7 mouse cellular contexts compared by ENCODE assay signal in the genomic region with DNA sequence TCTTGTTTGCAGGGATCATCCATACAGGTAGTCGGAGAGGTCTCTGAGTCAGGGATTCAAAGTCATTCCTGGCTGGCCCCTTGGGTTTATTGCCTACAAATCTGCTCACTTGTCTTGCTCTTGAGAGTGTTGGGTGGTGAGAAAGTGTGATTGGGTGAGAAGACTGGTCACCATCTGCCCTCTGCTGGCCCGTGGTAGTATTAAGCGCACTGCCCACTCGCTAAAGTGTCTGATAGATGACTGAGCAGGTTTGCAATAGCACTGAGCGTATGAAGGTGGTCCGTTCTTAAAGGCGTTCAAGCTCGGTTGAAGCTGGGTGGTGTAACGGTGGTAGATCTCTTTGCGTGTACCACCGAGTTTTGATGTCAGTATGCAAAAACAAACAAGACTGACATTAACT. TPM values are rescaled to one million over a fixed set of nuclear protein-coding genes. Genes with fewer than 3 reads are reported as not detected.
A peak's percentile ranks its signal among the peaks of the same experiment; 100 is the strongest.
DNase-seq lines count a peak whose midpoint lies in the region; ATAC-seq lines count a peak whose summit lies in the region.

No protein-coding gene starts in this region.

- DNase-seq in adrenal gland, adult 18-20 months (ENCODE audit: low spot score in 2 of 2), result peak; percentile 77
- peak; percentile 84 for DNase-seq in embryo, embryonic 11 days
- peak; percentile 66 for DNase-seq in gastrocnemius, postnatal 25 days
- peak; percentile 93 for DNase-seq in intestine, embryonic 14.5 days (ENCODE audit: low spot score)
- DNase-seq in left cerebral cortex, postnatal 10 days (ENCODE audit: extremely low spot score in 1 of 2, low spot score in 2 of 2), result peak; percentile 76 to 80
- peak; percentile 72 to 75 for DNase-seq in right cerebral cortex, postnatal 36 days (ENCODE audit: low spot score in 2 of 2)

- no peak overlapping the region for H3K27ac ChIP-seq in intestine, embryonic 14.5 days (ENCODE audit: low read depth)

- peak overlapping the region; percentile 42 for H3K4me3 ChIP-seq in intestine, embryonic 14.5 days (ENCODE audit: low read depth, low read length)

- H3K36me3 ChIP-seq in intestine, embryonic 14.5 days (ENCODE audit: control insufficient read depth, insufficient read depth, low read length), result no peaks in the 10 kb centered on the region

- no peaks in the 10 kb centered on the region for H3K9me3 ChIP-seq in intestine, embryonic 14.5 days (ENCODE audit: control insufficient read depth, low read length)

- H3K9ac ChIP-seq in intestine, embryonic 14.5 days (ENCODE audit: low read length), result 0 out of 2 replicates have a peak overlapping the region, but pooled peaks have one; percentile 37

- WGBS in intestine, embryonic 14.5 days, result 2% methylated on average over 11 of the region's 11 CpGs

- ATAC-seq in intestine, embryonic 14.5 days (replicated peaks; ENCODE audit: low FRiP score, low TSS enrichment, low read depth), result peak; percentile 81
- ATAC-seq in megakaryocyte-erythroid progenitor cell, adult 5-6 weeks (replicated peaks; ENCODE audit: low FRiP score, low TSS enrichment, poor library complexity, severe bottlenecking), result peak; percentile 94

- H3K27me3 ChIP-seq in intestine, embryonic 14.5 days (replicated peaks; ENCODE audit: control insufficient read depth, insufficient read depth, low read length), result no peaks in the 10 kb centered on the region

- H3K4me1 ChIP-seq in intestine, embryonic 14.5 days (replicated peaks; ENCODE audit: control insufficient read depth, insufficient read depth, low read length), result no peaks in the 10 kb centered on the region

- H3K4me2 ChIP-seq in intestine, embryonic 14.5 days (ENCODE audit: low read length), result peak overlapping the region; percentile 67

- intact Hi-C loops in left cerebral cortex, postnatal 10 days (cut with DNase I), result loop anchor here (5.0 to 10.0 kb wide), 2 partner anchors 122 to 285 kb away; no protein-coding TSS in a partner anchor

RNA-seq across cellular contexts. Expression of a gene that starts 6.8 kb away (rescaled TPM):
- 10 to 100 TPM; 12.9 to 46.6 TPM for total RNA-seq in adrenal gland, adult 18-20 months (2021)
- 1 to 10 TPM; 3.7 to 4.9 TPM for total RNA-seq in gastrocnemius, postnatal 25 days (2021)
- polyA plus RNA-seq in intestine, embryonic 14.5 days (2014; fragmentation: Nextera tagmentation; extraction: Ambion mirVana), result 3.7 and 4.5 TPM in 2 replicates
- under 1 TPM; 0.34 to 0.36 TPM for total RNA-seq in left cerebral cortex, postnatal 10 days (2021)
- total RNA-seq in megakaryocyte-erythroid progenitor cell, adult 5-6 weeks (2014; fragmentation: Nextera tagmentation), result not detected in 2 replicates
- not detected in 2 replicates for total RNA-seq in megakaryocyte-erythroid progenitor cell, adult 5-6 weeks (2017)

RNA-seq across cellular contexts. Expression of a gene that starts 14.5 kb away (rescaled TPM):
- total RNA-seq in adrenal gland, adult 18-20 months (2021), result 10 to 100 TPM; 50.5 to 91.1 TPM
- 10 to 100 TPM; 25.8 TPM for total RNA-seq in gastrocnemius, postnatal 25 days (2021)
- 7.5 and 8.2 TPM in 2 replicates for polyA plus RNA-seq in intestine, embryonic 14.5 days (2014; fragmentation: Nextera tagmentation; extraction: Ambion mirVana)
- 10 to 100 TPM; 66.7 to 78.4 TPM for total RNA-seq in left cerebral cortex, postnatal 10 days (2021)
- 4.9 and 6.4 TPM in 2 replicates for total RNA-seq in megakaryocyte-erythroid progenitor cell, adult 5-6 weeks (2014; fragmentation: Nextera tagmentation)
- 4.5 and 5.6 TPM in 2 replicates for total RNA-seq in megakaryocyte-erythroid progenitor cell, adult 5-6 weeks (2017)

RNA-seq across cellular contexts. Expression of a gene that starts 24.8 kb away (rescaled TPM):
- not detected for total RNA-seq in adrenal gland, adult 18-20 months (2021)
- under 1 TPM; 0.21 to 0.79 TPM for total RNA-seq in gastrocnemius, postnatal 25 days (2021)
- polyA plus RNA-seq in intestine, embryonic 14.5 days (2014; fragmentation: Nextera tagmentation; extraction: Ambion mirVana), result 28.8 and 29.0 TPM in 2 replicates
- under 1 TPM; 0.47 to 0.66 TPM for total RNA-seq in left cerebral cortex, postnatal 10 days (2021)
- total RNA-seq in megakaryocyte-erythroid progenitor cell, adult 5-6 weeks (2014; fragmentation: Nextera tagmentation), result not detected in 2 replicates
- not detected in 2 replicates for total RNA-seq in megakaryocyte-erythroid progenitor cell, adult 5-6 weeks (2017)
